Mouse (Mus musculus) pancreas, adult 10 weeks (tissue): ENCODE data around the gene Gm49339. TPM values are rescaled to one million over a fixed set of nuclear protein-coding genes. Genes with fewer than 3 reads are reported as not detected.

Experiments
- polyA plus RNA-seq: library from polyadenylated mRNA; stranded (reverse); fragments of 350-450 nt; fragmentation: Illumina TruSeq; extraction: RNeasy Lipid Tissue Mini Kit (QIAGEN cat#74804); gene quantifications from one replicate; pipeline ENCODE4 v1.2.3, GENCODE M21; 2015; ENCODE audit warnings: low read depth, low replicate concordance; ENCODE audit not compliant: insufficient read depth

Gm49339 gene
- 1.1 TPM for polyA plus RNA-seq

GRCm38 (mm10) chr10:51480397-51480796 is at the start of gene Gm49339, which contains the start of gene Lilr4b:
Gene Gm49339, plus strand, starts transcription at chr10:51480612.
Gene Lilr4b, plus strand, starts transcription at chr10:51480632.

GRCm38 (mm10) chr10:51490691-51491090 is 10.3 kb downstream of the Gm49339 start, which contains the start of gene Lilrb4a:
Gene Lilrb4a, plus strand, starts transcription at chr10:51490956.

Other genes starting within 250 kb of the Gm49339 start
- 5.9 TPM for gene Lilr4b, start within 50 bp of the Gm49339 start, polyA plus RNA-seq
- 5.4 TPM for gene Lilrb4a, start 10.3 kb downstream of the Gm49339 start, polyA plus RNA-seq
- gene Fam162b, start 109.9 kb downstream of the Gm49339 start, polyA plus RNA-seq = not detected
- not detected for gene Gprc6a, start 150.8 kb downstream of the Gm49339 start, polyA plus RNA-seq
- gene Rfx6, start 197.1 kb downstream of the Gm49339 start, polyA plus RNA-seq = 4.8 TPM